Mouse (Mus musculus) C2C12 (cell line): ENCODE measurements at regions not wholly inside any gene's neighbourhood (a gene's known extent, or its start where the extent isn't known, plus 50 kb on each side); places are given as distances from the start of the nearest gene placed in this dataset.

Experiments used
- H3K27me3 ChIP-seq: one replicate; pipeline ENCODE4 v1.6.1; 2011; ENCODE audit not compliant: control insufficient read depth, insufficient read depth, insufficient read length
- H3K36me3 ChIP-seq: one replicate; pipeline ENCODE4 v1.6.1; 2011; ENCODE audit not compliant: control insufficient read depth, insufficient read depth
- H3K4me3 ChIP-seq: one replicate; pipeline ENCODE4 v1.5.1; 2011; ENCODE audit warnings: mild to moderate bottlenecking, control low read depth; ENCODE audit not compliant: poor library complexity, insufficient read depth, severe bottlenecking
- H3K79me2 ChIP-seq: one replicate; pipeline ENCODE4 v1.6.1; 2011; ENCODE audit not compliant: control insufficient read depth, insufficient read depth
- H3K79me3 ChIP-seq: one replicate; pipeline ENCODE4 v1.6.1; 2011; ENCODE audit warnings: low read depth, control low read depth
- H3ac ChIP-seq: one replicate; pipeline ENCODE3; 2011; ENCODE audit warnings: low read depth; ENCODE audit not compliant: control insufficient read depth, insufficient read length
- CEBPB ChIP-seq: IDR thresholded peaks from one replicate; pipeline ENCODE4 v1.6.1; 2011; ENCODE audit warnings: low read depth, mild to moderate bottlenecking, control low read depth, moderate library complexity
- CTCF ChIP-seq: IDR thresholded peaks from one replicate; pipeline ENCODE4 v1.5.1; 2011; ENCODE audit not compliant: control insufficient read depth, insufficient read depth, insufficient read length
- FOSL1 ChIP-seq: IDR thresholded peaks from one replicate; pipeline ENCODE4 v1.8.0; 2011; ENCODE audit warnings: mild to moderate bottlenecking, low read length; ENCODE audit not compliant: poor library complexity, insufficient read depth, severe bottlenecking
- MAX ChIP-seq: IDR thresholded peaks from one replicate; pipeline ENCODE4 v1.6.1; 2011; ENCODE audit warnings: mild to moderate bottlenecking, control low read depth
- MYOD1 ChIP-seq: IDR thresholded peaks from one replicate; pipeline ENCODE4 v1.6.1; 2011; ENCODE audit warnings: low read depth; ENCODE audit not compliant: control insufficient read depth, insufficient read length
- MYOG ChIP-seq: IDR thresholded peaks from one replicate; pipeline ENCODE4 v1.6.1; 2011; ENCODE audit not compliant: control insufficient read depth, insufficient read length; ENCODE audit errors: extremely low read depth
- USF1 ChIP-seq: IDR thresholded peaks from one replicate; pipeline ENCODE4 v1.6.1; 2011; ENCODE audit warnings: low read depth, mild to moderate bottlenecking, control low read depth, moderate library complexity

DNA sequence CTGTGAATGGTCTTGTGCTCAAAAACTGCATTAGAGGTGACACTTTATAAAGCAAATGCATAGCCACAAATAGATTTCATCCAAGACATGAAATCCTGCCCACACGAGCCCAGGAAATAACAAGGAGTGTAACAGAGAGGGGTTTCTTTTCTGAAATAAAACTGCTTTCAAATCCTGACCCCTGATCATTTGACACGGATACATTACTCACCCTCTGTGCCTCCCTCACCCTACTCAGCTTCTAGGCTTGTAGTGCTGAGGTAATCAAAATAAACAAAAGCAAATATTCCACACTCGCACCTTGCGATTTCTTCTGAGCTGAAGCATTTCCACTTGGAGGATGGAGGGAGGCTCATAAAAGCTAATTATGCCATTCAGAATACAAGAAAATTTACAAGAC, 108.4 kb upstream of the Ifne start:
- TF ChIP-seq MAX, result no peak
- no peak for TF ChIP-seq FOSL1
- no peak for TF ChIP-seq CEBPB
- TF ChIP-seq USF1, result no peak
- no peak for TF ChIP-seq CTCF
- no peak for TF ChIP-seq MYOG
- no peak for TF ChIP-seq MYOD1
- Histone ChIP-seq H3K79me2 (no peaks in the 10 kb centered on the region), H3ac (no peak overlapping the region)

DNA sequence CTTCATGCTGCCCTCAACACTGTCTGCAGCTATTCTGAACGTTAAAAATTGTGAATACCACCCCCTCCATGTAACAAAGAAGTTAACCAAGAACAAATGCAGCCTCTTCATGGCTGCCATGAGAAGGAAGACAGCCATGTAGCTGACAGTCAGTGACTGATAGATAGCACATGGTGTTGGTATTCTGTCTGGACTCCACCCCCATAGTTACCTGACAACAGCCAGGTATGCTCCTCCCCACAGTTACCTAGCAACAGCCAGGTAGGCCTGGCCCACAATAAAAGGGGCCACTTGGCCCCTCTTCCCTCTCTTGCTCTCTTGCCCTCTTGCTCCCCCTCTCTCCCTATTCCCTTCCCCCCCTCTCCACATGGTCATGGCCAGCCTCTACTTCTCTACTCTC, 107.1 kb upstream of the Ifne start:
- no peaks in the 10 kb centered on the region for H3K79me3 ChIP-seq
- H3K4me3 ChIP-seq, result no peak overlapping the region
- TF ChIP-seq FOSL1 (no peak), MYOG (no peak), USF1 (no peak), MAX (no peak), MYOD1 (no peak), CTCF (no peak), CEBPB (no peak)
- H3K79me2 ChIP-seq, result no peaks in the 10 kb centered on the region
- no peak overlapping the region for H3ac ChIP-seq
- H3K27me3 ChIP-seq, result no peaks in the 10 kb centered on the region
- peaks cover 5% of the 10 kb centered on the region for H3K36me3 ChIP-seq

More for the DNA sequence above, 108.4 kb upstream of the Ifne start:
- no peaks in the 10 kb centered on the region for H3K27me3 ChIP-seq
- H3K79me3 ChIP-seq, result no peaks in the 10 kb centered on the region
- H3K4me3 ChIP-seq, result no peak overlapping the region
- no peaks in the 10 kb centered on the region for H3K36me3 ChIP-seq

DNA sequence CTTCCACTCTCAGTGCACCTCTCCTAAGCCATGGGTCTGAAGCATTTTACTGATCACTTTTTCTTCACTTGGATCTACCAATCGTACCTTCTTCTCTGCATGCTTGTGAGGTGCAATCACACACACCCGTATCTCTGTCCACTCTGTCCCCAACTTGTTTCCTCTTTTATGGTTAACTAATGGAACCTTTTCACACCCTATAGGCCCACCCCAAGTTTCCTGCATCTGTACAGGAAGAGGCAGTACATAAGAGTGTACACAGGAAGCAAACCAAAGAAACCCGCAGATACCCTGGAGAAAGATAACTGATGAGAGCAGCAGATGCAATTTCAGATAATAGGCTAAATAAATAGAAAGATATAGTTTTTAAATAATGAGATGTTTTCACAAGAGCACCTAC, 102.5 kb upstream of the Ifne start:
- Histone ChIP-seq H3K79me3 (no peaks in the 10 kb centered on the region), H3ac (no peak overlapping the region), H3K36me3 (peaks cover 18% of the 10 kb centered on the region), H3K79me2 (no peaks in the 10 kb centered on the region), H3K27me3 (no peaks in the 10 kb centered on the region), H3K4me3 (no peak overlapping the region)
- TF ChIP-seq MYOG (no peak), CTCF (no peak), CEBPB (no peak), FOSL1 (no peak), MAX (no peak), MYOD1 (no peak), USF1 (no peak)

DNA sequence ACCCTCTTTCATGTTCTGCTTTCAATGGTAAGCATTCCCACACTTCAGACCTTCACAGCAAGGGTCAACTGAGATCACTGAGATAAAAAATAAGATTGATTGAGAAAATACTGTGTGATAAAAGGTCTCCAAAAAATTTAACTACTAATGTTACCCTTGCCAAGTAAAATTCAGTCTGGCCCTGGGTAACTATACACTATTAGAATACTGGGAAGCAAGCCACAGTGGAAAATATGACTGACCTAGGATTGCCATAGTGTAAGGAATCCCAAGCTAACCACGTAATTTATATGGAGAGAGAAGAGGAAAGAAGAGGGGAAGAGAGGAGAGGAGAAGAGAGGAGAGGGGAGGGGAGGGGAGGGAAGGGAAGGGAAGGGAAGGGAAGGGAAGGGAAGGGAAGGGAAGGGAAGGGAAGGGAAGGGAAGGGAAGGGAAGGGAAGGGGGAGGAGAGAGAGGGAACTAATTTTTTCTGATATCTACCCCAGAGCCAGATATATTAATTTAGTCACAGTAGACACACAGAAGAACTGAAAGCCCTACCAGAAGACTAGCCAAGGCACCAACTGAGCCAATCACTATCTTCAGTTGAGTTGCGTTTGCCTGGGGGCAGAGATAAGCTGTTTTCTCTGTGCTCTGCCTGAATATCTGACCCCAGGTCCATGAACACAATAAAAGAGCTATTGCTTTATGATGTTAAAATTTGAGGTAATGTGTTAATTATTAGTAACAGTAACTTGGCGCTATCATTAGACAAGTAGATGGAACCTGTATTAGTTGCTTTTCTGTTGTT, 97.3 kb upstream of the Ifne start:
- H3K4me3 ChIP-seq, result no peak overlapping the region
- H3K27me3 ChIP-seq, result no peaks in the 10 kb centered on the region
- H3ac ChIP-seq, result no peak overlapping the region
- no peak for TF ChIP-seq USF1
- TF ChIP-seq MYOG, result no peak
- no peak for TF ChIP-seq MAX
- TF ChIP-seq FOSL1, result no peak
- no peak for TF ChIP-seq CEBPB
- no peak for TF ChIP-seq MYOD1
- no peak for TF ChIP-seq CTCF
- no peaks in the 10 kb centered on the region for H3K79me2 ChIP-seq
- peaks cover 25% of the 10 kb centered on the region for H3K36me3 ChIP-seq
- no peaks in the 10 kb centered on the region for H3K79me3 ChIP-seq

DNA sequence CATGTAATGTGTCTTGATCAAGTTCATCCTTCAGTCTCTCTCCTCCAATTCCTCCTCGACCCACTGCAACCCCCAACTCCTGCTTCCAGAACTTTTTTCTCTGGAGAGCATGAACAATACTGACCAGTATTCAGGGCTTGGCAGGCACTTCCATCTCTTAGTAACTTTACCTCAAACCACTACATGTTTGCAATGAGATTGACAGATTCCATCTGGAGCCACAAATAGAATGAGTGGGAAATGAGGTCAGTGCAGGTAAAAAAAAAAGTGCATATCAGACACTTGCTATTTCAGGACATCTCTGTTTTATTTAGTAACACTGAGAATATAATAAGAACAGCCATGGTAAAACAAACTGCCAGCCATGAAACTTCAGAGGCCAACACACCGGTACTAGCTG, 94.5 kb upstream of the Ifne start:
- no peak overlapping the region for H3ac ChIP-seq
- H3K36me3 ChIP-seq, result peaks cover 28% of the 10 kb centered on the region
- H3K27me3 ChIP-seq, result no peaks in the 10 kb centered on the region
- no peaks in the 10 kb centered on the region for H3K79me2 ChIP-seq
- H3K79me3 ChIP-seq, result no peaks in the 10 kb centered on the region
- TF ChIP-seq MAX (no peak), CTCF (no peak), MYOG (no peak), MYOD1 (no peak), USF1 (no peak), FOSL1 (no peak), CEBPB (no peak)
- no peak overlapping the region for H3K4me3 ChIP-seq
